Mouse (Mus musculus) heart, embryonic 14.5 days (tissue): ENCODE measurements around the gene Zkscan1. TPM values are rescaled to one million over a fixed set of nuclear protein-coding genes. Genes with fewer than 3 reads are reported as not detected.
"Not testable (repeated sequence)": the region's sequence is repeated elsewhere in the genome, so short reads cannot be mapped to it uniquely, and the experiment has no call there.

Experiments used
- ATAC-seq: fragments of 200-750 bp; cut with Nextera tagmentation; 2 replicates; pipeline ENCODE4 v1.8.0; 2017; ENCODE audit warnings: low read depth, moderate TSS enrichment; ENCODE audit not compliant: insufficient number of reproducible peaks, insufficient read depth, low FRiP score
- H3K27ac ChIP-seq, 2 experiments: fragments of 200-500 bp in 1 of 2; fragments of 300-500 bp in 1 of 2; sonication (generic) in 1 of 2; replicated peaks in 1 of 2; 2 replicates each; pipeline ENCODE4 v1.5.1; 2012 to 2014; ENCODE audit warnings: low read depth in 2 of 2, low read length in 2 of 2, control low read depth in 1 of 2, mild to moderate bottlenecking in 1 of 2, mixed read lengths in 1 of 2; ENCODE audit not compliant: control insufficient read depth in 1 of 2, insufficient read depth in 1 of 2
- H3K27me3 ChIP-seq: fragments of 300-500 bp; sonication (generic); 2 replicates; pipeline ENCODE4 v1.6.1; 2014; ENCODE audit warnings: mild to moderate bottlenecking, low read length, control low read depth; ENCODE audit not compliant: control insufficient read depth, insufficient read depth
- H3K36me3 ChIP-seq: fragments of 300-500 bp; sonication (generic); 2 replicates; pipeline ENCODE4 v1.6.1; 2014; ENCODE audit warnings: mild to moderate bottlenecking, control low read depth, low read length, mixed read lengths; ENCODE audit not compliant: control insufficient read depth, insufficient read depth
- H3K4me1 ChIP-seq, 2 experiments: fragments of 200-500 bp in 1 of 2; fragments of 300-500 bp in 1 of 2; sonication (generic) in 1 of 2; 2 replicates each; pipeline ENCODE4 v1.6.1; 2012 to 2014; ENCODE audit warnings: low read length in 2 of 2, control low read depth in 1 of 2, mixed read lengths in 1 of 2; ENCODE audit not compliant: control insufficient read depth in 2 of 2, insufficient read depth in 2 of 2
- H3K4me2 ChIP-seq: fragments of 300-500 bp; sonication (generic); 2 replicates; pipeline ENCODE4 v1.6.1; 2014; ENCODE audit warnings: mild to moderate bottlenecking, low read length
- H3K4me3 ChIP-seq, 2 experiments: fragments of 200-500 bp in 1 of 2; fragments of 300-500 bp in 1 of 2; sonication (generic) in 1 of 2; 2 replicates each; pipeline ENCODE4 v1.5.1; 2012 to 2014; ENCODE audit warnings: low read length in 2 of 2, mild to moderate bottlenecking in 2 of 2, control low read depth in 1 of 2, low read depth in 1 of 2, moderate library complexity in 1 of 2; ENCODE audit not compliant: control insufficient read depth in 1 of 2, insufficient read depth in 1 of 2
- H3K9ac ChIP-seq: fragments of 300-500 bp; sonication (generic); 2 replicates; pipeline ENCODE4 v1.6.1; 2014; ENCODE audit warnings: mild to moderate bottlenecking, low read length
- H3K9me3 ChIP-seq: fragments of 300-500 bp; sonication (generic); 2 replicates; pipeline ENCODE4 v1.6.1; 2016; ENCODE audit warnings: low read length, control low read depth; ENCODE audit not compliant: control insufficient read depth
- WGBS: fragments of 180-500 bp; shearing (Covaris S2); extraction: QIAGEN DNeasy Blood & Tissue Kit; methylation state at CpG from one replicate; pipeline ENCODE4 v1.1.7; 2014; 5-methylcytosine and 5-hydroxymethylcytosine counted together
- polyA plus RNA-seq: library from polyadenylated mRNA; unstranded; fragments of >200 nt; fragmentation: Nextera tagmentation; extraction: Ambion mirVana; gene quantifications from 2 replicates; pipeline ENCODE4 v1.2.1, GENCODE M21; 2014

Gene Zkscan1
- polyA plus RNA-seq, 1 experiment from 2014 or later = 13.3 TPM

DNA sequence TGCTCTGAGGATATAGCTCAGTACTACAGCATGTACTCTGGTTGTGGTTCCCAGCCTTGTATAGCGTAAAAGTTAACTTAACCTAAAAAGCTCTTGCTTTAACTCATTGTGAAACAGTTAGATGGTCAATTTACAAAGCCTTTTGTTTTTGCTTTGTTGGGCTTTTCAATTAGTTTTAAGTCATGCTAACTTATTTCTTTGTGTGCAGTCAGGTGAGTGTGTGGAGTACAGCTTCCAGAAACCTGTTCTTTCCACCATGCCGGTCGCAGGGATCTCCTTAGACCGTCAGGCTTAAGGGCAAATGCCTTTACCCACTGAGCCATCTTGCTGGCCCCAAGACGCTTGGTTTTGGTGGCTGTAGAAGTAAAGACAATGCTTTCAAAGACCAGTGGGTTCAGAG lies 5.9 kb downstream of the Zkscan1 start:
- WGBS = 92% methylated on average over 5 of the region's 5 CpGs
- H3K9me3 ChIP-seq = no peaks in the 10 kb centered on the region
- no peak overlapping the region for H3K9ac ChIP-seq
- H3K4me2 ChIP-seq = no peak overlapping the region
- no peak overlapping the region for H3K4me3 ChIP-seq
- no peak for ATAC-seq
- no peaks in the 10 kb centered on the region for H3K27me3 ChIP-seq
- H3K27ac ChIP-seq = no peak overlapping the region
- peaks cover 54% of the 10 kb centered on the region for H3K36me3 ChIP-seq
- H3K4me1 ChIP-seq = peaks cover 0 to 13% of the 10 kb centered on the region in 2 experiments; a peak in 2 of 4 replicates

DNA sequence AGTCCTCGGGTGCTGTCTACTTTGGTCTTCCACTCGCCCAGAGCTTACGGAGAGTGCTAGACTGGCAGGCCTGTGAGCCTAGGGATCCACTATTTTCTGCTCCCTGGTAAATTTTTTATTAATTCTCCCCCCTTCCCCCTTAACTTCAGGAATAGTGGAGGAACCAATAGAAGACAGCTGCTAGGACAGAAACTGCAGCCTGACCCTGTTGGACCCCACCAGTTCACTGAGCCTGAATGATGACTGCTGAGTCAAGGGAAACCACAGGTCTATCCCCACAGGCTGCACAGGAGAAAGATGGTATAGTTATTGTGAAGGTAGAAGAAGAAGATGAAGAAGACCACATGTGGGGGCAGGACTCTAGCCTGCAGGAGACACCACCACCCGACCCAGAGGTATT lies 7.9 kb downstream of the Zkscan1 start:
- H3K4me2 ChIP-seq = no peak overlapping the region
- peaks cover 65% of the 10 kb centered on the region for H3K36me3 ChIP-seq

DNA sequence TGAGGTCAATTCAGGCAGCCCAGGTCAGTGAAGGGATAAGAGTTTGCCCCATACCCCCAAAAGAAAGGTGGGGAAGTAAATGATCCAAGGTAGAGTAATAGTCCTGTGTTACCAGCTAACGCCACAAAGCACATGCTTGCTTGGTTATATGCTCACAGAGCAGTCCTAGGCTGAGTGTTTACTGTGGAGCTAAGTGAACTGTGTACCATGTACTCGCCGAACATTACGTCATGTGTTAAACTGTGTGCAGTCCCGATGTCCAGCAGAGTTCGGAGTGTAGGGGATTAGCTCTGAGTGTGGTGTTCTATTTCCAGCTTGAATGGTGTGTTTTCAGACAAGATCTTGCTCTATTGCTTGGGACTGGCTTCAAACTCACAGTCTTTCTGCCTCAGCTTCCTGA lies 9.6 kb downstream of the Zkscan1 start:
- no peaks in the 10 kb centered on the region for H3K9me3 ChIP-seq
- no peak for ATAC-seq
- no peak overlapping the region for H3K4me3 ChIP-seq
- H3K4me2 ChIP-seq = no peak overlapping the region
- H3K27ac ChIP-seq = no peak overlapping the region
- 89% methylated on average over 6 of the region's 6 CpGs for WGBS
- H3K36me3 ChIP-seq = peaks cover 68% of the 10 kb centered on the region
- peaks cover 0 to 3% of the 10 kb centered on the region in 2 experiments; a peak in 1 of 4 replicates for H3K4me1 ChIP-seq
- H3K9ac ChIP-seq = no peak overlapping the region
- no peaks in the 10 kb centered on the region for H3K27me3 ChIP-seq

More for the DNA sequence above, 7.9 kb downstream of the Zkscan1 start:
- ATAC-seq = no peak
- no peak overlapping the region for H3K9ac ChIP-seq
- whole genome bisulfite sequencing = 97% methylated on average over 4 of the region's 4 CpGs
- H3K27me3 ChIP-seq = no peaks in the 10 kb centered on the region
- H3K9me3 ChIP-seq = no peaks in the 10 kb centered on the region
- H3K27ac ChIP-seq = peak overlapping the region in 1 of 2 experiments; percentile 3; a peak in 1 of 4 replicates
- no peak overlapping the region for H3K4me3 ChIP-seq
- H3K4me1 ChIP-seq = peaks cover 0 to 3% of the 10 kb centered on the region in 2 experiments; a peak in 1 of 4 replicates

DNA sequence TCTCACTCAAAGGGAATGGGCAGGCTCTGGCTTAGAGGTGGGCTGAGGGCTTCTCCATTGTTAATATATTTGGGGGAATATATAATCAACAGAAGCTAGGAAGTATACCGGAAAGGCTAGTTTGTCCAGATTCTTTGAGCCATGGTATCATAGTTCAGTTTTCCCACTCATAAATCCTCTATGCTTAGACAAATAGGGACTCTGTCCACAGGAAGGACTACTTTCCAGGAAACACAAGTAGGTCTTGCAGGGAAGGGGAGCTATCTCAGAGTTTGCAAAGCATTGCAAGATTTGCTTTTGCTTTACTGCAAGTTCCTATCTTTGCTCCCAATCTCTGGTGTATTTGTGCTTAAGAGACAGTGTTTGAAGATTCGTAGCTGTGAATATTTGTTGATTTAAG lies 20.1 kb downstream of the Zkscan1 start:
- Histone ChIP-seq H3K4me3 (no peak overlapping the region), H3K9me3 (no peaks in the 10 kb centered on the region), H3K4me2 (no peak overlapping the region), H3K4me1 (no peaks in the 10 kb centered on the region), H3K9ac (no peak overlapping the region), H3K36me3 (peaks cover 50% of the 10 kb centered on the region), H3K27me3 (no peaks in the 10 kb centered on the region), H3K27ac (no peak overlapping the region)
- ATAC-seq = no peak
- 94% methylated on average over 2 of the region's 2 CpGs for WGBS

DNA sequence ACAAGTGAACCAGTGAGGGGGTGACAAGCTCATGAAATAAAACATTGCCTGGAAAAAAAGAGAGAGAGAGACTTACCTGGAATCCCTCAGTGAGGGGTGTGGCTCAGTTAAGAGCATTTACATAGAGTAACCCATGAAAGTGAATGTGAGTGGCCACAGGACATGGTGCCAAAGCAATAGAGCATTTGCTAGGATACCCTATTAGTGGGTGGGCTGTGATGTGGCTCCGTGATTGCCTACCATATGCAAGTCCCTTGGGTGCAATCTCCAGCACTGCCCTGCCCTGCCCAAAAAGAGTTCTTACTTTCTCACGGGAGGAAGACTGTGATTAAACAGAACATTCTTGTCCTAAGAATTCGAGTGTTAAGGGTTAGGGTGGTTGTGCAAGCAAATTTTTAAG lies 22.2 kb downstream of the Zkscan1 start:
- H3K9me3 ChIP-seq = no peaks in the 10 kb centered on the region
- peaks cover 29% of the 10 kb centered on the region for H3K36me3 ChIP-seq
- H3K4me2 ChIP-seq = no peak overlapping the region
- no peak overlapping the region for H3K27ac ChIP-seq
- H3K27me3 ChIP-seq = no peaks in the 10 kb centered on the region
- H3K4me3 ChIP-seq = no peak overlapping the region
- 62% methylated on average over 3 of the region's 3 CpGs for WGBS
- H3K9ac ChIP-seq = no peak overlapping the region
- no peak for ATAC-seq
- no peaks in the 10 kb centered on the region for H3K4me1 ChIP-seq

DNA sequence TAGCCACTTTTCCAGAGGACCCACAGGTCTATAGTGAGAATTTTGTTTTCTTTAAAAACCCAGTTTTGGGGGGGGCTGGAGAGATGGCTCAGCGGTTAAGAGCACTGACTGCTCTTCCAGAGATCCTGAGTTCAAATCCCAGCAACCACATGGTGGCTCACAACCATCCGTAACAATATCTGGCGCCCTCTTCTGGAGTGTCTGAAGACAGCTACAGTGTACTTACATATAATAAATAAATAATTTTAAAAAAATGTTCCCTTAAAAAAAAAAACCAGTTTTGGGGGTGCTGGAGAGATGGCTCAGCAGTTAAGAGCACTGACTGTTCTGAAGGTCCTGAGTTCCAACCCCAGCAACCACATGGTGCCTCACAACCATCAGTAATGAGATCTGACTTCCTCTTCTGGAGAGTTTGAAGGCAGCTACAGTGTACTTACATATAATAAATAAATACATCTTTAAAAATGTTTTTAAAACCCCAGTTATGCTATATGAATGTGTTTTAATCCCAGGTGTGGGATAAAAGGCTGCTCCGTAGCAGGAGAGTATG lies 25.0 kb downstream of the Zkscan1 start:
- H3K27ac ChIP-seq, ATAC-seq, H3K36me3 ChIP-seq, H3K4me2 ChIP-seq, H3K4me3 ChIP-seq, H3K9ac ChIP-seq, H3K27me3 ChIP-seq, H3K4me1 ChIP-seq, H3K9me3 ChIP-seq: not testable (repeated sequence)
- WGBS = 58% methylated on average over 4 of the region's 4 CpGs

DNA sequence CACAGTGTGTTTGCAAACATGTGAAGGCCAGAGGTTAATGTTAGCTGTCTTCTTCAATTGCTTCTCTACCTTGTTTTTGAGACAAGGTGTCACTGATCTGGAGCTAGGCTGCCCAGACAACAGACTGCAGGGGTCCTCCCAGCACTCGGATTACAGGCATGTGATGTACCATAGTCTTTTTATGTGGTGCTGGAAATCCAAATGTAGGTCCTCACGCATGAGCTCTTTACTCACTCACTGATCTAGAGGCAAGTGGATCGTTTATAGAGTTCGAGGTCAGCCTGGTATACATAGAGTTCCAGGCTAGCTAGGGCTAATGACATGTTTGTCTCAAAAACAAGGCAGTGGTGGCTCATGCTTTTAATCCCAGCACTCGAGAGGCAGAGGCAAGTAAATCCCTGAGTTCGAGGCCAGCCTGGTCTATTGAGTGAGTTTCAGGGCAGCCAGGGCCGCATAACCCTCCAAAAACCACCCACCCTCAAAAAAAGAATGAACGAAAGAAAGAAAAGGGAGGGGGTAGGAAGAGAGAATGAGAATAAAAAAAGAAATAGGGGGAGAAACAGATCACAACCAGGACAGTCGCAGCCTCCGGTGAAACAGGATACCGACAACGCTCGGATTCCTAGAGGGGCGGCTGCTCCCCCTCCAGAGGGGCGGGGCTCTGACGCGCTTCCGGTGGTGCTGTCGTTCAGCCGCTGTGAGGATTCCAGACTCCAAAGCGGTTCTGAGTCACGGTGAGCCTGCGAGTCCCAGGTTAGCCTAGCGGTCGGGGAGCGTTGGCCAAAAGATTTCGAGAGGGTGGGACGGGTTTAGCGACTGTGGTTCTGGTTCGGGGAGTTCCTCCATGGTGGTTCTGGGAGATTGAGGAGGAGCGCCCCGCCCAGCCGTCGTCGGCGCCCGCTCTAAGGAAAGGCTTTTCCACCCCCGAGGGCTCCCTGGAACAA lies 31.6 kb downstream of the Zkscan1 start, which contains the start of gene Zscan21:
Gene Zscan21, plus strand, starts transcription at position 649 of the 944 bp plus-strand sequence.
- 7% methylated on average over 38 of the region's 38 CpGs for WGBS
- Histone ChIP-seq H3K9me3 (no peaks in the 10 kb centered on the region), H3K36me3 (peaks cover 12% of the 10 kb centered on the region; the same call in 1 of the 2 replicates), H3K27me3 (no peaks in the 10 kb centered on the region), H3K4me3 (peak within 1 kb of the TSS; percentile 64 to 66), H3K27ac (peak within 1 kb of the TSS; percentile 87 to 94), H3K9ac (peak within 1 kb of the TSS; percentile 87), H3K4me1 (peaks cover 2 to 10% of the 10 kb centered on the region in 2 experiments; a peak in 3 of 4 replicates), H3K4me2 (peak within 1 kb of the TSS; percentile 87)
- peak; percentile 91 for ATAC-seq
